In genomic region chr9:47987266-47987665, GRCm38 (mm10) we compare ENCODE assay signal across 17 mouse cellular contexts.
"Had no signal": no experiment of that assay in that cellular context is flagged by ENCODE, and none has a peak within 500 bp of the region (broad histone marks: within the 10 kb centered on the region; RNA-seq: fewer than 3 reads in every experiment).

No protein-coding gene starts in this region.

- H3K4me3 ChIP-seq: lung, embryonic 15.5 days; megakaryocyte, embryonic 14.5 days; midbrain, embryonic 13.5 days; midbrain, embryonic 15.5 days; neural tube, embryonic 12.5 days; stomach, embryonic 15.5 days had no signal

- H3K4me2 ChIP-seq: lung, embryonic 15.5 days; midbrain, embryonic 11.5 days; midbrain, embryonic 13.5 days; midbrain, embryonic 15.5 days; neural tube, embryonic 12.5 days; stomach, embryonic 15.5 days had no signal

- H3K27ac ChIP-seq: lung, embryonic 15.5 days; macrophage; midbrain, embryonic 13.5 days; midbrain, embryonic 15.5 days; neural tube, embryonic 12.5 days; stomach, embryonic 15.5 days; stomach, postnatal 0 days had no signal

- ATAC-seq: lung, postnatal 0 days; midbrain, embryonic 13.5 days; midbrain, embryonic 15.5 days had no signal

- H3K9ac ChIP-seq: lung, embryonic 15.5 days; midbrain, embryonic 13.5 days; midbrain, embryonic 15.5 days; neural tube, embryonic 12.5 days; stomach, embryonic 15.5 days had no signal

- H3K27me3 ChIP-seq: lung, embryonic 15.5 days; megakaryocyte, embryonic 14.5 days; midbrain, embryonic 15.5 days; neural tube, embryonic 12.5 days; stomach, embryonic 15.5 days had no signal

- H3K36me3 ChIP-seq: lung, embryonic 15.5 days; midbrain, embryonic 13.5 days; midbrain, embryonic 15.5 days; neural tube, embryonic 12.5 days; stomach, embryonic 15.5 days had no signal

- H3K9me3 ChIP-seq: lung, embryonic 15.5 days; megakaryocyte, embryonic 14.5 days; midbrain, embryonic 13.5 days; midbrain, embryonic 15.5 days; neural tube, embryonic 12.5 days; stomach, embryonic 15.5 days had no signal

- DNase-seq: lung, adult 2 months; lung, postnatal 14 days; lung, postnatal 36 days; right cerebral cortex, postnatal 14 days; thymus, adult 2 months; thymus, postnatal 25 days; thymus, postnatal 4 days had no signal

- H3K4me1 ChIP-seq: lung, embryonic 15.5 days; megakaryocyte, embryonic 14.5 days; neural tube, embryonic 12.5 days; stomach, embryonic 15.5 days had no signal
